Mouse (Mus musculus) thymus, postnatal 14 days (tissue): ENCODE results near the gene Nipa2.
"Not testable (repeated sequence)": the region's sequence is repeated elsewhere in the genome, so short reads cannot be mapped to it uniquely, and the experiment has no call there.

Experiments
- DNase-seq: peaks from one replicate; pipeline ENCODE4 v3.0.0; 2021

Gene Nipa2

GRCm38 (mm10) chr7:55935025-55935424, 27.3 kb downstream of the Nipa2 start:
- DNase-seq = no peak

GRCm38 (mm10) chr7:55928649-55929048, 33.6 kb downstream of the Nipa2 start:
- DNase-seq = no peak

- no peak for DNase-seq
Measured at GRCm38 (mm10) chr7:55927262-55927661, 35.0 kb downstream of the Nipa2 start.

GRCm38 (mm10) chr7:55918365-55918764, 43.9 kb downstream of the Nipa2 start:
- DNase-seq = not testable (repeated sequence)

GRCm38 (mm10) chr7:55912118-55912517, 50.2 kb downstream of the Nipa2 start:
- no peak for DNase-seq

GRCm38 (mm10) chr7:55911371-55911770, 50.9 kb downstream of the Nipa2 start:
- DNase-seq = no peak

GRCm38 (mm10) chr7:55910356-55910755, 51.9 kb downstream of the Nipa2 start:
- no peak for DNase-seq

GRCm38 (mm10) chr7:55909519-55909918, 52.8 kb downstream of the Nipa2 start:
- no peak for DNase-seq

- no peak for DNase-seq
Measured at GRCm38 (mm10) chr7:55905449-55905848, 56.8 kb downstream of the Nipa2 start.

- DNase-seq = no peak
Measured at GRCm38 (mm10) chr7:55903766-55904165, 58.5 kb downstream of the Nipa2 start.

GRCm38 (mm10) chr7:55891797-55892196, 70.5 kb downstream of the Nipa2 start:
- no peak for DNase-seq

GRCm38 (mm10) chr7:55890731-55891130, 71.5 kb downstream of the Nipa2 start:
- no peak for DNase-seq

GRCm38 (mm10) chr7:55889996-55890395, 72.3 kb downstream of the Nipa2 start:
- DNase-seq = no peak

- DNase-seq = no peak
Measured at GRCm38 (mm10) chr7:55888603-55889002, 73.7 kb downstream of the Nipa2 start.
